Mouse (Mus musculus) lung, adult 2 months (tissue): ENCODE measurements at regions not wholly inside any gene's neighbourhood (a gene's known extent, or its start where the extent isn't known, plus 50 kb on each side); places are given as distances from the start of the nearest gene placed in this dataset.

Experiments
- CTCF ChIP-seq: fragments of 200-500 bp; IDR thresholded peaks from 2 replicates; pipeline ENCODE4 v1.5.1; 2011; ENCODE audit warnings: mild to moderate bottlenecking, low read length, control low read depth; ENCODE audit not compliant: insufficient read depth
- POLR2A ChIP-seq: fragments of 200-500 bp; IDR thresholded peaks from 2 replicates; pipeline ENCODE4 v1.6.1; 2011; ENCODE audit warnings: low read depth, mild to moderate bottlenecking, control low read depth, low read length, borderline replicate concordance; ENCODE audit errors: extremely low read depth

DNA sequence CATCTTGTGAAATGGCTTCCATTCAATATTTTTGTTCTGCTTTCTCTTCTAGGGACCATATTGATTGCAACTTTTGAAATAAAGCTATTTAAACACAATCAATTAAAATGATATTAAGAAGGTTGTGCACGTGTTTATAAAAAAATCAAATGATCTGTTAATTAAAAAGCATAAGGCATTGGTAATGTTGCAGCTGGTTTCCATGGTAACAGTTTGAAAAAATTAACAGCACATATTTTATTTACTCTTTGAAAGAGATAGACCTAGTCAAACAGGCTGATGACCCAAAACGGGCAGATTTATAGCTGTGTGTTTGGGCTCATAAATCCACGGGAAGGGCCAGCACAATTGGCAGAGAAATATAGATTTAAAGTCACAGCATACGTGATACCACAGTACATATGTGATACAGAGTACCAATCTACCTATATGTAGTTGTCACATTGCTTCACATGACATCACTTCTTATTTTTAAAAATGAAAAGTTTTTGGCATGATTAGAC lies 260.6 kb upstream of the Nrip1 start:
- TF ChIP-seq POLR2A = no peak
- no peak for TF ChIP-seq CTCF
